Mouse (Mus musculus) megakaryocyte, adult 5-6 weeks (primary cell): Measurements from ENCODE around the gene Otof. TPM values are rescaled to one million over a fixed set of nuclear protein-coding genes. Genes with fewer than 3 reads are reported as not detected.
A peak's percentile ranks its signal among the peaks of the same experiment; 100 is the strongest.

Experiments used
- ATAC-seq: 2 replicates; pipeline ENCODE4 v1.8.0; 2016; ENCODE audit warnings: mild to moderate bottlenecking, inconsistent platforms; ENCODE audit not compliant: poor library complexity, severe bottlenecking
- total RNA-seq, 2 experiments: library from RNA; stranded (forward) in 1 of 2; stranded (reverse) in 1 of 2; fragments of 153-499, 151-499 nt in 1 of 2; fragments of 221-1000, 200-1000 nt in 1 of 2; gene quantifications; 2 replicates each; pipeline versions ENCODE4 v1.2.3 to v1.2.4; 2015 to 2017

The Otof gene
- total RNA-seq (2015), result 0.68 and 0.74 TPM in 2 replicates
- total RNA-seq (2017), result 0.65 and 0.77 TPM in 2 replicates

GRCm38 (mm10) chr5:30461821-30462220 is at the start of gene Otof:
Gene Otof, minus strand, starts transcription at chr5:30461932.
- ATAC-seq, result no peak

DNA sequence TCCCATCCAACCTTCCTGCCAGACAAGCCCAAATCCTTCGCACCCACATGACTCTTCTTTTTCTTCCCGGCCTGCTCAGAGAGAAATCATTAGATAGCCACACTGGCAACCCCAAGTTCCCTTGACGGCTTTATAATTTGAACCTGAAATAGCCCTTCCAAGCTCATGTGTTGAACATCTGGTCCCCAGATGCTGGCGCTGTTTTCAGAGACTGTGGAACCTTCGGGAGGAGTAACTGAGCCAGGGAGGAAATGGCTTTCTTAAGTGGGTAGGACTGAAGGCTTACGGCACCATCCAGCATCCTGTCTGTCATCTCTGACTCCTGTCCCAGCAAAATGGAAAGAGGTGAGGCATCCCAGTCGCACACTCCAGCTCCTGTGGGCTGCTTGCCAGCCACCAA is 35.6 kb upstream of the Otof start:
- no peak for ATAC-seq

DNA sequence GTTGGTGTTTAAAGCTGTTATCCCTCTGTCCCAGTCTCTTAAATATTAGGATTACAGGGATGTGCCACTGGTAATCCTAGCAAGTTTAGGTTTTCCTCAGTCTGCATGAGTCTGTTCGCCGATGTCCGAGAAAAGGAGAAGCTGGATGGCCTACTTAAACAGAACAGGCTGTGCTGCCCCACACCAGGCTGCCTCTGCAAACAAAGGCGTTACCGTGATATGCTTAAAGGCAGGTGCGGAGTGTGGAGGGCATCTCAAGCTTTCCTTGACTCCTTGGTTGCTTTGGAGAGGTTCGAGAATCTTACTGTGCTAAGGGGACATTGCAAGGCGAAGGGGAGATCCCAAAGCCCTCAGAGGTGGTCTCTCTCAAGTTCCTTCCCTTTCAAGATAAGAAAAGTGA is 35.1 kb upstream of the Otof start:
- ATAC-seq, result no peak

DNA sequence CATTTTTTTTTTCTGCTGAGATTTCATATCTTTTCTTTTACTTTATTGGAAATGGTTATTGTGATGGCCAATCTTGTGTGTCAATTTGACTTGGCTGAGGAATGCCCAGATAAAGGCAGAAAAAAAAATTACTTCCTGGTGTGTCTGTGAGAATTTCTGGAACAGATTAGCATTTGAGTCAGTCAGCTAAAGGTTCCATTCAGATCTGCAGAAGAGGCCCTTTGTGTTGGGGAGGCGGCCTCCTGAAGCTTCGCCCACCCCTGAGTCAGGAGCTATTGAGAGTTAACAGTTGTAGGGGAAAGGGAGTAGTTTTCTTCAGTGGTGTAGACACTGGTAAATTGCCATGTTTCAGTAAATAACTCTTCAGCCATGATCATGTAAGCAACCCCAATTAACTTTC is 33.6 kb upstream of the Otof start:
- no peak for ATAC-seq

- no peak for ATAC-seq
Measured at GRCm38 (mm10) chr5:30494606-30495005, 32.9 kb upstream of the Otof start.

DNA sequence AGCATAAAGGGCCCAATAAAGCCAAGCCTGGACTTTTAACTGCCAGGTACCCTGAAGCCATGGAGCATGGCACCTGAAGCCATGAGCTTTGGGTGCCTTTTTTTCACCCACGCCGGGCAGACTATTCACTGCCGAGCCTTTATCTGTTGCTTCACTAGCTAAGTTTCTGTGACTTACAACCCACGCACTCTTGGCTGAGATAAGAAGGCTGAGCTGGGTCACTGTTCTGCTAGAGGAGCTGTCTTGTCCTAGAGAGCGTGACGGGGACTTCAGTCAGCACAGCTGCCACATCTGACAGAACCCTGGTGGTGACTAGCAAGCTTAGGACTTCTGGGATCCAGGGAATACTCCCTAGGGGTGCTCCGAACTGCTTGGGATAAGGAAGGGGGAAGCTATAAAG is 32.0 kb upstream of the Otof start:
- no peak for ATAC-seq

DNA sequence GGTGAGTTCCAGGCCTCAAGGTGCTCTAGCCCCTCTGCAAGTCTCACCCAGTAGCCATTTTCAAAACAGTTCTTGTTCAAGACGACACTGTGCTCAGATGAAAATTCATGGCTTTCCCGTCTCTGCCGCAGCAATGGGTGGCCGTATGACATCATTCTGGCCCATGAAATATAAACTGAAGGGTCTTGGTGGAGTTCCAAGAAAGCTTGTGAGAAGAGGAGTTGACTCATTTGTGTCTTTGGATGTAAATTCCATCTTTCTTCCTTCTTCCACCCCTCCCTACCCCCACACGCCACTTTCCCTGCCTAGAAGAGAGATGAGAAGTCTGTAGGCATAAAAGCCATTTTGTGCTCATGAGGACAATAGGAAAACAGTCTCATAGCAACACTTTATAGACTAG is 29.1 kb upstream of the Otof start:
- ATAC-seq, result no peak

GRCm38 (mm10) chr5:30490215-30490614 is 28.5 kb upstream of the Otof start:
- no peak for ATAC-seq

DNA sequence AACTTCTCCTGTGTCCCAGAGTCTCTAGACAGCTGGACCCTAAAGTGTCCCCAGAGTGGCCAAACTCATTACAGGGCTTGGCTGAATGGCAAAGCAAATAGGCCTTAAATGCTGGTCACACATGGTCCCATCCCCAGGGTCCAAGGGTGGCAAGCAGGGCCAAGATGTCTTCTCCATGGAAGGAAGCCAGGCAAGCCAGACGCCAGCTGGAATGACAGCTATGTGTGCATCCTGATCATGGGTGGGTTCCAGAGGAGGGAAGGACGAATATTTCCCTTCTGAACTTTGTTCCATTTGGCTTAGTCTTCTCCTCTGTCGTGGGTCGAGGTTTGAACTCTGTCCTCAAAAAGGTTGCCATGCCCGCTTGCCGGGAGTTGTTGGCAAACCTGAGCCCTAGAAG is 23.4 kb upstream of the Otof start:
- no peak for ATAC-seq

GRCm38 (mm10) chr5:30484591-30484990 is 22.9 kb upstream of the Otof start:
- ATAC-seq, result no peak

GRCm38 (mm10) chr5:30483533-30483932 is 21.8 kb upstream of the Otof start:
- ATAC-seq, result no peak

GRCm38 (mm10) chr5:30482319-30482718 is 20.6 kb upstream of the Otof start:
- ATAC-seq, result peak; percentile 74

DNA sequence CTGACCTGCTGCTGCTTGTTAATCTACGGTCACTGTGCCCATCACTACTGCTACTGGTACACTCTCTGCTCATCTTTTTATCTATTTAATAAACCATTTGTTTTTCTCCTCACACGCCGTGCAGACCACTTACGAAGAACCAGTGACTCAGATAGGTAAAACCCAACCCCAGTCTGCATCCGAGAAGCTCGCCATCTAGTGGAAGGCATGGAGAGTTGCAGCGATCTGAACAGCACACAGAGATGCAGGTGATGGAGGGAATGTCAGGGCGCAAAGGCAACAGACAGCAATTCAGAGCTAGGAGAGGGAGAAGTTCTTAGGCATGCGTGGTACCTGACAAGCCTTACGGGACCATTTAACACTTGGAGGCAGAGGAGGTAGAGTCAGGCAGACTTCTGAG is 14.8 kb upstream of the Otof start:
- ATAC-seq, result 0 out of 2 replicates have a peak, but pooled peaks have one; percentile 47

DNA sequence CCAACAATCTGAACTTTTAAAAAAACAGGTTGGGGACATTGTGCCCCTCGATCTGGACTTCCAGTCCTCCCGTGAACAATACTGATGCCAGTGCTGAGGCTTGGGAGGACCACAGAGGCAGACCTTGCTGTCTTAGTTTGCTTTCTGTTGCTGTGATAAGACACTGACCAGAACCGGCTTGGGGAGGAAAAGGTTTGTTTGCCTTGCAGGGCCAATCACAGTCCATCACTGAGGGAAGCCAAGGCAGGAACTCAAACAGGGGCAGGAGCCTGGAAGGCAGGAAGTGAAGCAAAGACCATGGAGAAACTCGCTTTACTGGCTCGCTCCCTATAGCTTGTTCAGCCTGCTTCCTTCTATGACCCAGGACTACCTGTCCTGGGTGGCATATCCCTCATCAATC is 10.4 kb upstream of the Otof start:
- no peak for ATAC-seq

GRCm38 (mm10) chr5:30470454-30470853 is 8.7 kb upstream of the Otof start:
- no peak for ATAC-seq

DNA sequence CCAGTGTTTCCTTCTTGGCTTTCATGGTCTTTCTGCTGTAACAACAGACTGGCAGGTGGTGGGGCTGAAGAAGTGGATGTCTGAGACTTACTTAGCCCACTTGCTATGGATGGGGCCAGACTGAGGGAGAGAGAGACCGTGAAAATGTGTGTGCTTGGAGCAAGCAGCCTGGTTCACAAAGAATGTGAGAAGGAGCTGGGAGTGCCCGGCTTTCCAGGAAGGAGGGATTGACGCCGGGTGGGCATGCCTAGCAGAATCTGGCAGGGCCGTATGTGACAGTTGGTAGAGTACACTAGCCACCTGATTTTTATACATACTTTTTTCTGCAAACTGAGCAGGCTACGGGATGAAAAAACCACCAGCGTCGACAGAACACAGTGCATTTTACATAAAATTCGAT is 4.6 kb upstream of the Otof start:
- no peak for ATAC-seq

DNA sequence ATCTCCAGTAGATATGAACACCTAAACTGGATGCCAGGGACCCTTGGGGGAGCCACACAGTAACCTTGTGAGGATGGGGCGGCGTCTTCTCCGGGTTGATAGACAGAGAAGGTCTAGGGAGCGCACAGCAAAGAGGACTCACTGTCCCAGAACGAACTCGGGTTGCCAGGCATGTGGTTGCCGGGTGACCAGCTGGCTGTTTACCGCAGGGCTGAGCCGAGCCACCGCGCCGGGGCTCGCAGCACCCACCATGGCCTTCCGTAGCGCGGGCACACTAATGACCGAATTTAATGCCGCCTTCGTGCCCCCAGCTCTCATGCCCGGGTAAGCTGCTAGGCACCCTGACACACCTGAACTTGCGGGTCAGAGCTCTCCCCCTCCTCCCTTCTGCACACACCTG is 4.1 kb upstream of the Otof start, which contains the start of gene 1700001C02Rik:
Gene 1700001C02Rik, plus strand, starts transcription at position 187 of the 400 bp plus-strand sequence.
- ATAC-seq, result no peak

DNA sequence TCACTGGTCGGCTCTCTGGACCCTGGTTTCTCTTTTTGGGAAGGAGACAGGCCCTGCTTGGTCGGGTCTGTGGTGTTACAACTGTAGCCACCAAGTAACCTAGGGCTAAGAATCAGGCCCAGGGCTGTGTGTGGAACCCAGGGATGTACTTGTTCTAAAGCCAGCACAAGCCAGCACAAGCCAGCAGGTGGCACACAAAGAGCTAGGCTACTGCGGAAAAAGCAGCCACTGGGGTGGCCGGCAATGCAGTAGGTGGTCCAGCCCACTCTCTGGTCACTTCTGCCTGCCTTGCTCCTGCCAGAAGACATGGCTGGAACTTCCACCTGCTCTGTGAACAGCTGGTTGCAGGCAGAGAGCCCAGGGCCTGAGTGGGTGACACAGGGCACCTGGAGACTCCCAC is 1.6 kb downstream of the Otof start:
- ATAC-seq, result no peak

DNA sequence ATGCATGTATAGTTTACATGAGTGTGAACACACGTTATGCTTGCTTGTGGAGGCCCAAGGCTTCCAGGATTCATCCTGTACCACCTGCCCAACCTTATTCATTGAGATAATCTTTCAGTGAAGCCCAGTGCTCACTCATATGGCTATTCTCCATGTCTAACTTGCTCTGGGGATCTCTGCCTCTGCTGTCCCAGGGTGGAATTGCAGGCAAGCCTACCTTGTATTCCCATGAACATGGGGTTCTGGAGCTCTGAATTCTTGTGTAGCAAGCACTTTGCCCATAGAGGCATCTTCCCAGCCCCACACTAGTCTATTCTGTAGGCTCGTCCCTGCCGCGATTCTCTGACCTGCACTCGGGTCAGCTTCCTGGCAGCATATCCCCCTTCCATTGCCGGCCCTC is 5.7 kb downstream of the Otof start:
- ATAC-seq, result no peak

- ATAC-seq, result no peak
Measured at GRCm38 (mm10) chr5:30444327-30444895, 17.3 kb downstream of the Otof start.

- no peak for ATAC-seq
Measured at GRCm38 (mm10) chr5:30442196-30442595, 19.5 kb downstream of the Otof start.

DNA sequence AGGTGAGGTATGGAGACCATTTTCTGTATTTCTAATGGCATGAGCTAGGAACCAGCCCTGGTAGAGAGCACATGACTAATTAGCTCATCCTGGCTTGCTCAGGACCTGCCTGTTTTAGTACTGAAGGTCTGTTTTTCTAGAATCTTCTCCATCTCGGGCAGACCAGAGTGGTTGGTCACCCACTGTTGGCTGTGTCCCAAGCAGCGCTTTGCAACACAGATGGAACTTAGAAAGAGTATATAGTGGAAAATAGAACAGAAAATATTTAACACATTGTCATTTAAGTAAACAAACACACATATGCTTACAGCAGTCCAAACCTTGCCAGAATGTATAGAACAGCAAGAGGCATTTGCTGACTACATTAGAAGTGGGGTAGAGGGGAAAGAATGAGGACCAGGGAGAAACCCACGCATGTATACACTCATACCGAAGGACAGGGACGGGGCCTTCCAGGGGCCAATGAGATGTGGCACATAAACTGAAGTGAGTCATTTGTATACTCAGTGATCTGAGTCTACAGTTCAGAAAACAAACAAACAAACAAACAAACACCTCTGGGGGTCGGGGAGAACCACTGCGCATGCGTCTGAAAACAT is 21.3 kb downstream of the Otof start:
- ATAC-seq, result no peak

GRCm38 (mm10) chr5:30438931-30439330 is 22.8 kb downstream of the Otof start:
- ATAC-seq, result no peak
